Mouse (Mus musculus) intestine, postnatal 0 days (tissue): ENCODE measurements at regions not wholly inside any gene's neighbourhood (a gene's known extent, or its start where the extent isn't known, plus 50 kb on each side); places are given as distances from the start of the nearest gene placed in this dataset.
A peak's percentile ranks its signal among the peaks of the same experiment; 100 is the strongest.

ENCODE experiments used
- ATAC-seq: fragments of 200-750 bp; cut with Nextera tagmentation; 2 replicates; pipeline ENCODE4 v1.8.0; 2017; ENCODE audit warnings: mild to moderate bottlenecking, moderate TSS enrichment, moderate library complexity
- H3K27ac ChIP-seq: fragments of 300-500 bp; sonication (generic); 2 replicates; pipeline ENCODE4 v1.5.1; 2014; ENCODE audit warnings: mild to moderate bottlenecking, low read depth, low read length, moderate library complexity
- H3K27me3 ChIP-seq: fragments of 300-500 bp; sonication (generic); replicated peaks from 2 replicates; pipeline ENCODE4 v1.6.1; 2014; ENCODE audit warnings: low read length, mixed read lengths; ENCODE audit not compliant: control insufficient read depth, insufficient read depth
- H3K36me3 ChIP-seq: fragments of 300-500 bp; sonication (generic); 2 replicates; pipeline ENCODE4 v1.6.1; 2014; ENCODE audit warnings: mild to moderate bottlenecking, moderate library complexity; ENCODE audit not compliant: control insufficient read depth, insufficient read depth
- H3K4me1 ChIP-seq: fragments of 300-500 bp; sonication (generic); replicated peaks from 2 replicates; pipeline ENCODE4 v1.6.1; 2014; ENCODE audit warnings: antibody characterized with exemption, low read length, mixed read lengths; ENCODE audit not compliant: control insufficient read depth, insufficient read depth
- H3K4me2 ChIP-seq: fragments of 300-500 bp; sonication (generic); replicated peaks from 2 replicates; pipeline ENCODE4 v1.6.1; 2014; ENCODE audit warnings: low read depth, mild to moderate bottlenecking, moderate library complexity
- H3K4me3 ChIP-seq: fragments of 300-500 bp; sonication (generic); 2 replicates; pipeline ENCODE4 v1.5.1; 2014; ENCODE audit warnings: low read depth, low read length
- H3K9ac ChIP-seq: fragments of 300-500 bp; sonication (generic); 2 replicates; pipeline ENCODE4 v1.6.1; 2014; ENCODE audit warnings: mild to moderate bottlenecking, low read depth, low read length
- H3K9me3 ChIP-seq: fragments of 300-500 bp; sonication (generic); 2 replicates; pipeline ENCODE4 v1.6.1; 2016; ENCODE audit warnings: mixed run types; ENCODE audit not compliant: control insufficient read depth
- CTCF ChIP-seq: sonication (generic); IDR thresholded peaks from 2 replicates; pipeline ENCODE4 v1.5.1; 2016; ENCODE audit warnings: low read depth, mild to moderate bottlenecking, control low read depth, antibody characterized with exemption, moderate library complexity
- WGBS: fragments of 180-500 bp; shearing (Covaris S2); extraction: QIAGEN DNeasy Blood & Tissue Kit; methylation state at CpG from one replicate; pipeline ENCODE4 v1.1.7; 2014; 5-methylcytosine and 5-hydroxymethylcytosine counted together

DNA sequence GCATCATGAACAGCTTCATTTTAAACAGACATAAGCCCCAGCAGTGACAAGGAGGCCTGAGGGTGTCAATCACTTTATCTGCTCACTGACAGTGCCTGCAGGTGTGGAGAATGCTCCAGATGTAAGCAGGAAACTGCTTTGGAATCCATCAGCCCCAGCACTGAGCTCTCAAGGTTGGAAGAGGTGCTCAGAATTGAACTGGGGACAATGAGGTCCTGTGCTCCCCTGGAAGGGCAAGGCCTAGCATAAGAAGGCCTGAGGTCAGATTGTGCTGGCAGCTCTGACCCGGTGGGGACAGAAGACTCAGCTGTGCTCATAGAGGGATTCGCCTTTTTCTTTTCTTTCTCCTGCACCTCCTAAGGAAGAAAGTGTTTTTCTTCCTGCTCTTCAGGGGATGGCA is 82.2 kb upstream of the Lgalsl start:
- H3K4me3 ChIP-seq = no peak overlapping the region
- WGBS = 90% methylated on average over 2 of the region's 2 CpGs

DNA sequence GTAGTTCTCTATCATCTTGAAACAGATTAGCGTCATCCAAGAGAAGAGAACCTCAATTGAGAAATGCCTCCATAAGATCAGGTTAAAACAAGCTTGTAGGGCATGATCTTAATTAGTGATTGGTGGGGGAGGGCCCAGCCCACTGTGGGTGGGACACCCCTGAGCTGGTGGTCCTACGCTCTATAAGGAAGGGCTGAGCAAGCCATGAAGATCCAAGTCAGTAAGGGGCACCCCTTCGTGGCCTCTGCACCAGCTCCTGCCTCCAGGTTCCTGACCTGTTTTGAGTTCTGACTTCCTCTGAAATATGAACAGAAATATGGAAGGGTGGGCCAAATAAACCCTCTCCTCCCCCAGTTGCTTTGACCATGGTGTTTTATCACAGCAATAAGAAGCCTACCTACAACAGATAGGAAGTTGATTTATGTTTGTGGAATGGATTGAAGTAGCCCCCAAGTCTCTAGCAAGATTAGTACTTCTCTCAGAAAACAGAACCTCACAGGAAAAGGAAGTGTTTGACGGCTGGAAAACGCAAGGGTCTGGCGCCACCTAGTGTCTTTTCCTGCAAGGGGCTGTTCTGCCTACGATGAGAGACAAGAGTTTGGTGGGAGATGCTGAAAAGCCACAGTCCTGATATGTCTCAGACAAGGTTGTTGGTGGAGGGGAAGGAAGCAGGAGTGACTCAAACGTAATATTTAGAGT is 82.9 kb upstream of the Lgalsl start:
- Histone ChIP-seq H3K4me3 (no peak overlapping the region), H3K9me3 (no peaks in the 10 kb centered on the region), H3K36me3 (no peaks in the 10 kb centered on the region), H3K27me3 (no peaks in the 10 kb centered on the region), H3K27ac (no peak overlapping the region), H3K9ac (no peak overlapping the region), H3K4me2 (no peak overlapping the region), H3K4me1 (no peaks in the 10 kb centered on the region)
- TF ChIP-seq CTCF = peak; percentile 98
- ATAC-seq = no peak
- WGBS = 25% methylated on average over 8 of the region's 8 CpGs

More for the DNA sequence above, 82.2 kb upstream of the Lgalsl start:
- no peak for TF ChIP-seq CTCF
- H3K4me1 ChIP-seq = no peaks in the 10 kb centered on the region
- H3K27me3 ChIP-seq = no peaks in the 10 kb centered on the region
- no peaks in the 10 kb centered on the region for H3K36me3 ChIP-seq
- H3K27ac ChIP-seq = no peak overlapping the region
- no peak for ATAC-seq
- H3K9ac ChIP-seq = no peak overlapping the region
- H3K4me2 ChIP-seq = no peak overlapping the region
- no peaks in the 10 kb centered on the region for H3K9me3 ChIP-seq

DNA sequence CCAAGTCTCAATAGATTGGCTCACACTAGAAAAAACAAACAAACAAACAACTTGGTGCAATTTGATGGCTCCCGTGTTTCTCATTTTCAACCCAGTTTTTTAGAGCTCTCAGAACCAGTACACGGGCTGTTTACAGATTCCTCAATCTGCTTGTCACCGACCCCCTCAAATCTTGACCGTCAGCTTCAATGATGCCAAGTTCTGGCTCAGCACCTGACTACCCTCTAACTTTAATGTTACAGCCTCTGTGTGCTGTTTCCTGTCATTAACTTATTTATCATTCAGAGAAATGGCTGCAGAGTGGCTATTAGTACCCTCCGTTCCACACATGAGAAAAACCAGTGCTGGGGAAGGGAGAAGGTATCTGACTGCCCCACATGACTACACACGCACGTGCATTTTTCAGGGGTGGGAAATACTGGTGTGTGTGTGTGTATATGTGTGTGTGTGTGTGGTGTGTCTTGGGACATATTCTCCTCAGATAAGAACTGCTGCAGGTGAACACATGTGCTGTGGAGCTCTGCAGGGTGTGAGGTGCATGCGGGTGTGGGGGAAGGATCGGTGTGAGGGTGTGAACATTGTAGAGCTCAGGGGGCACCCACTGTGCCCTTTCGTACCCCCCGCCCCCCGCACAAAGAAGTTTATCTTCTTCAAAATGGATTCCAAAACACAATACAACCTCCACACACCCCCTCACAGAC is 83.6 kb upstream of the Lgalsl start:
- no peaks in the 10 kb centered on the region for H3K36me3 ChIP-seq
- ATAC-seq = no peak
- WGBS = 55% methylated on average over 12 of the region's 12 CpGs
- no peak overlapping the region; the same call in 1 of the 2 replicates for H3K4me2 ChIP-seq
- no peak overlapping the region for H3K9ac ChIP-seq
- H3K27me3 ChIP-seq = no peaks in the 10 kb centered on the region
- no peak overlapping the region for H3K4me3 ChIP-seq
- H3K27ac ChIP-seq = no peak overlapping the region
- TF ChIP-seq CTCF = no peak
- no peaks in the 10 kb centered on the region for H3K9me3 ChIP-seq
- no peaks in the 10 kb centered on the region for H3K4me1 ChIP-seq

DNA sequence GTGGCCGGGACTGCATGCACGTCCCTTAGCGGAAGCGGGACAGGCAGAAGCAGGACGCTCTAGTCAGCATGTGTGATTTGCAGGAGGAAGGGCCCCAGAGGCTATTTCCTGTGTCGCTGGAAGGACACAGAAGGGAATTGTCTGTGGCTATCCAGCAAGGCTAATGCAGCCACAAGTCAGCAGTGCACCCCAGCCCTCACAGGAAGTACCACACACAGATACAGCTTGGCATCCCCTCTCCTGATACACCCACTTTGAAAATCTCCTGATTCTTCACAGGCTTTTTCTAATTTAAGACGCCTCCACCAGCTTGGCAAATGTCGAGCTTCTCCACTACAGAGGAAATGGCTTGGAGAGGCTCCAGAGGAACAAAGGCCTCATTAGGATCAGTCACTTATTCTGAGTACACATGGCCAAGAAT is 84.3 kb upstream of the Lgalsl start:
- WGBS = 44% methylated on average over 8 of the region's 8 CpGs
- H3K9ac ChIP-seq = no peak overlapping the region
- no peak for TF ChIP-seq CTCF
- H3K4me1 ChIP-seq = no peaks in the 10 kb centered on the region
- 0 out of 2 replicates have a peak, but pooled peaks have one; percentile 26 for ATAC-seq
- no peak overlapping the region; the same call in 1 of the 2 replicates for H3K27ac ChIP-seq
- no peaks in the 10 kb centered on the region for H3K27me3 ChIP-seq
- no peak overlapping the region; the same call in 1 of the 2 replicates for H3K4me2 ChIP-seq
- no peaks in the 10 kb centered on the region for H3K36me3 ChIP-seq
- no peaks in the 10 kb centered on the region for H3K9me3 ChIP-seq
- H3K4me3 ChIP-seq = no peak overlapping the region

DNA sequence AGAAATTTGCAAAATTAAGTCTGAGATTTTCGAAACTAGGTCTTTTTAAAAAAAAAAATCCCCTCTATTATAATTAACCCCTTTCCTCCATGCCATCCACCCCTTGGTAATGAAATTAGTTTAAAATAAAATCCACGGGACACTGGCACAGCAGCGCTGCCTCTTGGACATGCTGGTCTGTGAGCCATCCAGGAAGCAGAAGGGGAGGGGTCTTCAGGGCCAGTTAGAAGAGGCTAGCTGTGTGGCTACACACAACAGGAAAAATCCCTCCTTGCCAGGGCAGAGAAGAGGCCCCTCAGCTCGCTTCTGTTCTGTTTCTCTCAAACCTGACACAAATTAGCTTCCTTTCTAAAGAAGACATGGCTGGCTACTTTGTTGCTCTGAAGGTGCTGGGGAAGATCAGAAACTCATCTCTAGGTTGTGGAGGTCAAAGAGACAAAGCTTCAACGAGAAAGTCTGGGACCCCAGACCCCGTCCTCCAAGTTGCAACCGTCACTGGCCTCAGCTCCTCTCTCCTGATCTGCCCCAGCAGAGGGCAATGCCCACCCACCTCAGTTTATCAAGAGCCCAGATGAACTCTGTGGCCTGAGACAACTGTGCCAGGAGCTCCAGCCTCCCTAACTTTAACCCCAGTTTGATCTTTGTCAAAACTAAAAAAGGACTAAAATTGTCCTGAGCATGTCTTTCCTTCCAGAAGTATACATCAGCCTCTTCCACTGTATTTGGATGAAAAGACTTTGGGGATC is 85.0 kb upstream of the Lgalsl start:
- TF ChIP-seq CTCF = peak; percentile 68
- no peak overlapping the region for H3K4me2 ChIP-seq
- WGBS = 63% methylated on average over 7 of the region's 7 CpGs
- no peak; the same call in 1 of the 2 replicates for ATAC-seq
- H3K4me3 ChIP-seq = no peak overlapping the region
- H3K9ac ChIP-seq = no peak overlapping the region
- H3K9me3 ChIP-seq = no peaks in the 10 kb centered on the region
- no peaks in the 10 kb centered on the region for H3K4me1 ChIP-seq
- no peak overlapping the region for H3K27ac ChIP-seq
- no peaks in the 10 kb centered on the region for H3K36me3 ChIP-seq
- H3K27me3 ChIP-seq = no peaks in the 10 kb centered on the region

DNA sequence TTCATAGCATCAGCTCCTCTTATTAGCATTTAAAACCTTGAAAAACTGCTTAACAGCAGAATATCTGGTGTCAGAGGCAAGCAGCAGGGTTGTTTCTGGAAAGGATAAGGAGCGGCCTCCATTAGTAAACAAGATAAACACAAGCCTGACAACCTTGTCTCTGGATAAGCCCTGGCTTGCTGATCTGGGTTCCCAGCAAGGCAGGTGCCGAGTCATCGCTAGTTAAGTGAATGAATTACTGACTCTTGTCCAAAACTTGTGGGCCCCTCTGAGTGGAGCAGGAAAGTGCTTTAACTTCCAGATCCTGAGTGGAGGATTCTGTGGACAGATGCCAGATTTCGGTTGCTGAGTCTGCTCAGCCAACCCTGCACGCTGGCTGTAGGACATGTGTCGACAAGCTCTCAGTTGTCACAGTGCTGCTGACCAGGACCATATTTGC is 85.6 kb upstream of the Lgalsl start:
- Histone ChIP-seq H3K4me3 (no peak overlapping the region), H3K4me2 (no peak overlapping the region), H3K36me3 (no peaks in the 10 kb centered on the region), H3K4me1 (no peaks in the 10 kb centered on the region), H3K9ac (no peak overlapping the region), H3K27me3 (no peaks in the 10 kb centered on the region), H3K9me3 (no peaks in the 10 kb centered on the region), H3K27ac (no peak overlapping the region)
- WGBS = 47% methylated on average over 6 of the region's 6 CpGs
- ATAC-seq = no peak
- no peak for TF ChIP-seq CTCF
